Mouse (Mus musculus): ENCODE measurements around the gene Olfr450. TPM values are rescaled to one million over a fixed set of nuclear protein-coding genes. Genes with fewer than 3 reads are reported as not detected.

The Olfr450 gene
- polyA plus RNA-seq (2014; fragmentation: Nextera tagmentation; extraction: Ambion mirVana), result not detected in 2 replicates

GRCm38 (mm10) chr6:42811639-42812038 is at the start of gene Olfr450:
Gene Olfr450, plus strand, starts transcription at chr6:42811939.
- no peaks in the 10 kb centered on the region for H3K27me3 ChIP-seq (ENCODE audit: control insufficient read depth, insufficient read depth, low read length)
- H3K9ac ChIP-seq, result no peak within 1 kb of the TSS
- H3K4me2 ChIP-seq (replicated peaks), result no peak within 1 kb of the TSS
- H3K4me1 ChIP-seq (replicated peaks; ENCODE audit: control insufficient read depth, insufficient read depth, low read length), result no peaks in the 10 kb centered on the region
- H3K4me3 ChIP-seq (replicated peaks; ENCODE audit: low read length), result no peak within 1 kb of the TSS
- H3K9me3 ChIP-seq (ENCODE audit: control insufficient read depth, low read length), result no peaks in the 10 kb centered on the region
- no peak within 1 kb of the TSS for H3K27ac ChIP-seq
- no peaks in the 10 kb centered on the region for H3K36me3 ChIP-seq (replicated peaks; ENCODE audit: control insufficient read depth, insufficient read depth)
- DNase-seq (ENCODE audit: low spot score), result no peak
- WGBS, result 91% methylated on average over 1 of the region's 1 CpGs
- no peak for ATAC-seq (ENCODE audit: low FRiP score)

- ATAC-seq (ENCODE audit: low FRiP score) (no peak), DNase-seq (ENCODE audit: low spot score) (no peak)
- no peak overlapping the region for H3K4me2 ChIP-seq (replicated peaks)
- no peaks in the 10 kb centered on the region for H3K9me3 ChIP-seq (ENCODE audit: control insufficient read depth, low read length)
- H3K27ac ChIP-seq, result no peak overlapping the region
- H3K27me3 ChIP-seq (ENCODE audit: control insufficient read depth, insufficient read depth, low read length), result no peaks in the 10 kb centered on the region
- no peaks in the 10 kb centered on the region for H3K36me3 ChIP-seq (replicated peaks; ENCODE audit: control insufficient read depth, insufficient read depth)
- H3K4me1 ChIP-seq (replicated peaks; ENCODE audit: control insufficient read depth, insufficient read depth, low read length), result no peaks in the 10 kb centered on the region
- no peak overlapping the region for H3K9ac ChIP-seq
- WGBS, result 93% methylated on average over 1 of the region's 1 CpGs
- H3K4me3 ChIP-seq (replicated peaks; ENCODE audit: low read length), result no peak overlapping the region
Measured at GRCm38 (mm10) chr6:42777066-42777465, 34.7 kb upstream of the Olfr450 start.

- Histone ChIP-seq H3K27me3 (ENCODE audit: control insufficient read depth, insufficient read depth, low read length) (no peaks in the 10 kb centered on the region), H3K4me3 (replicated peaks; ENCODE audit: low read length) (no peak within 1 kb of the TSS), H3K36me3 (replicated peaks; ENCODE audit: control insufficient read depth, insufficient read depth) (no peaks in the 10 kb centered on the region), H3K4me2 (replicated peaks) (no peak within 1 kb of the TSS), H3K27ac (no peak within 1 kb of the TSS), H3K9me3 (ENCODE audit: control insufficient read depth, low read length) (no peaks in the 10 kb centered on the region), H3K4me1 (replicated peaks; ENCODE audit: control insufficient read depth, insufficient read depth, low read length) (no peaks in the 10 kb centered on the region), H3K9ac (no peak within 1 kb of the TSS)
- DNase-seq (ENCODE audit: low spot score) (no peak), ATAC-seq (ENCODE audit: low FRiP score) (no peak)
Measured at GRCm38 (mm10) chr6:42784793-42785192, 26.9 kb upstream of the Olfr450 start, which contains the start of gene Olfr452. Gene Olfr452, plus strand, starts transcription at chr6:42785093.

GRCm38 (mm10) chr6:42790247-42790948 is 21.3 kb upstream of the Olfr450 start:
- ATAC-seq (ENCODE audit: low FRiP score) (peak; percentile 24; the same call in 1 of the 2 replicates), DNase-seq (ENCODE audit: low spot score) (no peak)
- Histone ChIP-seq H3K9me3 (ENCODE audit: control insufficient read depth, low read length) (no peaks in the 10 kb centered on the region), H3K9ac (no peak overlapping the region), H3K27ac (0 out of 2 replicates have a peak overlapping the region, but pooled peaks have one; percentile 54), H3K4me2 (replicated peaks) (no peak overlapping the region), H3K4me3 (replicated peaks; ENCODE audit: low read length) (no peak overlapping the region), H3K27me3 (ENCODE audit: control insufficient read depth, insufficient read depth, low read length) (no peaks in the 10 kb centered on the region), H3K36me3 (replicated peaks; ENCODE audit: control insufficient read depth, insufficient read depth) (no peaks in the 10 kb centered on the region), H3K4me1 (replicated peaks; ENCODE audit: control insufficient read depth, insufficient read depth, low read length) (no peaks in the 10 kb centered on the region)
- 43% methylated on average over 4 of the region's 4 CpGs for WGBS

GRCm38 (mm10) chr6:42790949-42791556 is 20.7 kb upstream of the Olfr450 start:
- peak; percentile 25 for DNase-seq (ENCODE audit: low spot score)
- no peak overlapping the region for H3K4me2 ChIP-seq (replicated peaks)
- no peak overlapping the region for H3K9ac ChIP-seq
- no peaks in the 10 kb centered on the region for H3K36me3 ChIP-seq (replicated peaks; ENCODE audit: control insufficient read depth, insufficient read depth)
- H3K9me3 ChIP-seq (ENCODE audit: control insufficient read depth, low read length), result no peaks in the 10 kb centered on the region
- no peaks in the 10 kb centered on the region for H3K4me1 ChIP-seq (replicated peaks; ENCODE audit: control insufficient read depth, insufficient read depth, low read length)
- no peak overlapping the region for H3K27ac ChIP-seq
- no peak overlapping the region for H3K4me3 ChIP-seq (replicated peaks; ENCODE audit: low read length)
- ATAC-seq (ENCODE audit: low FRiP score), result peak; percentile 53; the same call in 1 of the 2 replicates
- 66% methylated on average over 9 of the region's 9 CpGs for WGBS
- H3K27me3 ChIP-seq (ENCODE audit: control insufficient read depth, insufficient read depth, low read length), result no peaks in the 10 kb centered on the region

GRCm38 (mm10) chr6:42794982-42795381 is 16.8 kb upstream of the Olfr450 start:
- Histone ChIP-seq H3K36me3 (replicated peaks; ENCODE audit: control insufficient read depth, insufficient read depth) (no peaks in the 10 kb centered on the region), H3K4me1 (replicated peaks; ENCODE audit: control insufficient read depth, insufficient read depth, low read length) (no peaks in the 10 kb centered on the region), H3K27ac (no peak overlapping the region), H3K4me3 (replicated peaks; ENCODE audit: low read length) (no peak overlapping the region), H3K4me2 (replicated peaks) (no peak overlapping the region), H3K9me3 (ENCODE audit: control insufficient read depth, low read length) (no peaks in the 10 kb centered on the region), H3K27me3 (ENCODE audit: control insufficient read depth, insufficient read depth, low read length) (no peaks in the 10 kb centered on the region), H3K9ac (no peak overlapping the region)
- no peak for ATAC-seq (ENCODE audit: low FRiP score)
- DNase-seq (ENCODE audit: low spot score), result no peak
- 91% methylated on average over 3 of the region's 3 CpGs for WGBS

GRCm38 (mm10) chr6:42834084-42834483 is 22.3 kb downstream of the Olfr450 start, which contains the start of gene Olfr449:
Gene Olfr449, plus strand, starts transcription at chr6:42834384.
- H3K9ac ChIP-seq, result no peak within 1 kb of the TSS
- no peaks in the 10 kb centered on the region for H3K27me3 ChIP-seq (ENCODE audit: control insufficient read depth, insufficient read depth, low read length)
- DNase-seq (ENCODE audit: low spot score), result no peak
- ATAC-seq (ENCODE audit: low FRiP score), result no peak
- H3K36me3 ChIP-seq (replicated peaks; ENCODE audit: control insufficient read depth, insufficient read depth), result no peaks in the 10 kb centered on the region
- no peak within 1 kb of the TSS for H3K27ac ChIP-seq
- no peaks in the 10 kb centered on the region for H3K9me3 ChIP-seq (ENCODE audit: control insufficient read depth, low read length)
- H3K4me1 ChIP-seq (replicated peaks; ENCODE audit: control insufficient read depth, insufficient read depth, low read length), result no peaks in the 10 kb centered on the region
- H3K4me2 ChIP-seq (replicated peaks), result no peak within 1 kb of the TSS
- H3K4me3 ChIP-seq (replicated peaks; ENCODE audit: low read length), result no peak within 1 kb of the TSS

- Histone ChIP-seq H3K4me3 (replicated peaks; ENCODE audit: low read length) (no peak overlapping the region), H3K4me2 (replicated peaks) (no peak overlapping the region), H3K27me3 (ENCODE audit: control insufficient read depth, insufficient read depth, low read length) (no peaks in the 10 kb centered on the region), H3K4me1 (replicated peaks; ENCODE audit: control insufficient read depth, insufficient read depth, low read length) (no peaks in the 10 kb centered on the region), H3K9ac (no peak overlapping the region), H3K36me3 (replicated peaks; ENCODE audit: control insufficient read depth, insufficient read depth) (no peaks in the 10 kb centered on the region), H3K9me3 (ENCODE audit: control insufficient read depth, low read length) (no peaks in the 10 kb centered on the region), H3K27ac (no peak overlapping the region)
- WGBS, result 17% methylated on average over 4 of the region's 4 CpGs
- ATAC-seq (ENCODE audit: low FRiP score) (peak; percentile 70; the same call in 1 of the 2 replicates), DNase-seq (ENCODE audit: low spot score) (peak; percentile 93)
Measured at GRCm38 (mm10) chr6:42860222-42860819, 48.6 kb downstream of the Olfr450 start.
